In genomic region chr10:121350357-121351065, GRCm38 (mm10) we compare ENCODE assay signal across 8 mouse cellular contexts. TPM values are rescaled to one million over a fixed set of nuclear protein-coding genes. Genes with fewer than 3 reads are reported as not detected.
A peak's percentile ranks its signal among the peaks of the same experiment; 100 is the strongest.
DNase-seq lines count a peak whose midpoint lies in the region; ATAC-seq and TF ChIP-seq lines count a peak whose summit lies in the region.

No protein-coding gene starts in this region.

- no peaks in the 10 kb centered on the region for H3K9me3 ChIP-seq in heart, embryonic 15.5 days (replicated peaks)
- no peaks in the 10 kb centered on the region for H3K9me3 ChIP-seq in midbrain, embryonic 13.5 days

- H3K4me1 ChIP-seq in brown adipose tissue, adult 24 weeks (ENCODE audit: control insufficient read depth, insufficient read depth, insufficient read length, low read length), result no peaks in the 10 kb centered on the region; the same call in 1 of the 2 replicates
- peaks cover 18% of the 10 kb centered on the region for H3K4me1 ChIP-seq in heart, embryonic 15.5 days (replicated peaks)
- H3K4me1 ChIP-seq in midbrain, embryonic 13.5 days (replicated peaks), result peaks cover 14% of the 10 kb centered on the region

- DNase-seq in left cerebral cortex, adult 2 months (ENCODE audit: extremely low spot score in 1 of 2, low spot score in 2 of 2), result no peak
- no peak for DNase-seq in left cerebral cortex, adult 9 months (ENCODE audit: low spot score in 2 of 2)
- peak; percentile 41 to 63 for DNase-seq in kidney, postnatal 4 days
- DNase-seq in layer of hippocampus, postnatal 25 days (ENCODE audit: extremely low spot score in 1 of 2, low spot score in 1 of 2), result no peak

- WGBS in heart, embryonic 15.5 days, result 4% methylated on average over 35 of the region's 35 CpGs
- WGBS in midbrain, embryonic 13.5 days, result under 1% methylated on average over 35 of the region's 35 CpGs

- TF ChIP-seq CTCF in left cerebral cortex, adult 2 months (IDR thresholded peaks at IDR 0.05), result no peak; the same call in 1 of the 2 replicates

- H3K27ac ChIP-seq in left cerebral cortex, adult 2 months, result no peak overlapping the region
- no peak overlapping the region for H3K27ac ChIP-seq in brown adipose tissue, adult 24 weeks (replicated peaks; ENCODE audit: low read depth, low read length)
- H3K27ac ChIP-seq in heart, embryonic 15.5 days, result peak overlapping the region; percentile 62
- H3K27ac ChIP-seq in midbrain, embryonic 13.5 days, result no peak overlapping the region

- peak overlapping the region; percentile 46 for H3K4me3 ChIP-seq in left cerebral cortex, adult 2 months
- H3K4me3 ChIP-seq in brown adipose tissue, adult 24 weeks (ENCODE audit: insufficient read depth, low read depth, low read length), result peak overlapping the region; percentile 74
- H3K4me3 ChIP-seq in heart, embryonic 15.5 days, result peak overlapping the region; percentile 63
- peak overlapping the region; percentile 49 for H3K4me3 ChIP-seq in midbrain, embryonic 13.5 days (replicated peaks)

- ATAC-seq in heart, embryonic 15.5 days (replicated peaks; ENCODE audit: insufficient number of reproducible peaks, insufficient read depth, low FRiP score, low read depth), result peak; percentile 69
- peak; percentile 80 for ATAC-seq in midbrain, embryonic 13.5 days
- no peak for ATAC-seq in frontal cortex, adult (ENCODE audit: low TSS enrichment)

- intact Hi-C loops in left cerebral cortex, adult 2 months (cut with DNase I), result no loop called here

- peak overlapping the region; percentile 96 for H3K4me2 ChIP-seq in heart, embryonic 15.5 days
- H3K4me2 ChIP-seq in midbrain, embryonic 13.5 days (replicated peaks), result peak overlapping the region; percentile 88

- H3K27me3 ChIP-seq in heart, embryonic 15.5 days, result peaks cover 7% of the 10 kb centered on the region
- H3K27me3 ChIP-seq in midbrain, embryonic 13.5 days, result peaks cover 42% of the 10 kb centered on the region

- H3K9ac ChIP-seq in heart, embryonic 15.5 days, result peak overlapping the region; percentile 56
- peak overlapping the region; percentile 61 for H3K9ac ChIP-seq in midbrain, embryonic 13.5 days (replicated peaks)

- no peaks in the 10 kb centered on the region for H3K36me3 ChIP-seq in heart, embryonic 15.5 days
- H3K36me3 ChIP-seq in midbrain, embryonic 13.5 days, result no peaks in the 10 kb centered on the region

RNA-seq across cellular contexts. Expression of gene Tbc1d30, which starts 0.6 kb away (rescaled TPM):
- 10 to 100 TPM; 88.1 to 91.0 TPM for total RNA-seq in left cerebral cortex, adult 2 months (2021)
- 0.24 TPM in 1 of 2 replicates, not detected in the other for polyA plus RNA-seq in brown adipose tissue, adult 24 weeks (2012; ENCODE audit: insufficient read depth, insufficient read length, missing spikeins)
- 1.4 and 2.3 TPM in 2 replicates for polyA plus RNA-seq in heart, embryonic 15.5 days (2015; fragmentation: Nextera tagmentation; extraction: Ambion mirVana)
- 9.2 TPM in 2 replicates for polyA plus RNA-seq in midbrain, embryonic 13.5 days (2015; fragmentation: Nextera tagmentation; extraction: Ambion mirVana)
- total RNA-seq in layer of hippocampus, postnatal 25 days (2021), result 10 to 100 TPM; 40.7 to 41.3 TPM

RNA-seq across cellular contexts. Expression of gene Gns, which starts 14.4 kb away (rescaled TPM):
- 10 to 100 TPM; 82.3 to 86.4 TPM for total RNA-seq in left cerebral cortex, adult 2 months (2021)
- polyA plus RNA-seq in brown adipose tissue, adult 24 weeks (2012; ENCODE audit: insufficient read depth, insufficient read length, missing spikeins), result 66.8 and 68.6 TPM in 2 replicates
- polyA plus RNA-seq in heart, embryonic 15.5 days (2015; fragmentation: Nextera tagmentation; extraction: Ambion mirVana), result 28.6 and 33.1 TPM in 2 replicates
- 33.9 and 36.9 TPM in 2 replicates for polyA plus RNA-seq in midbrain, embryonic 13.5 days (2015; fragmentation: Nextera tagmentation; extraction: Ambion mirVana)
- 10 to 100 TPM; 74.7 to 78.3 TPM for total RNA-seq in layer of hippocampus, postnatal 25 days (2021)

Comparison
In these comparisons a context has a peak if more than half of its experiments do, and no peak if none do; other contexts are left out.
1. DNase-seq: peak in kidney, postnatal 4 days (2 of 2); none in left cerebral cortex, adult 2 months (0 of 2), left cerebral cortex, adult 9 months (0 of 2) and layer of hippocampus, postnatal 25 days (0 of 2).
2. Peak in every context shown above with its lines, with median percentiles within 50 percentile points of each other: H3K4me3 ChIP-seq.